8 mouse cellular contexts compared by ENCODE assay signal in the genomic region with DNA sequence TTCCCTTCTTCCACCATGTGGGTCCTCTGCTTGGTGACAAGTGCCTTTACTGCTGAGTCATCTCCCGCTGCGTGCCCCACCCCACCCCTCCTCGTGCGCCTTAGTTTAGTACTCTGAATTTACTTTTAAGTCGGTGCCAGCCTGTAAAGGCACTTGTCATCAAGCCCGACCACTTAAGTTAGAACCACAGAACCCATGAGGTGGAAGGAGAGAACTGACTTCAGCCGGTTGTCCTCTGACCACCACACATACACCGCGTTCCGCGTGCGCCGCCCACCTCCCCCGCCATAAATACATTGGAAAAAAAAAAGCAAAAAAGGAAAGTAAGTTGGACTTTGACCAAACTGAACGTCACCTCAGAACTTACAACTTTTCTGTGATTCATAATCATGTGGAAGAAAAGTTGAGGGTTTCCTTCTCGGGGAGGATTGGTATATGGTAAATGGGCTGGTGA. TPM values are rescaled to one million over a fixed set of nuclear protein-coding genes. Genes with fewer than 3 reads are reported as not detected.
DNase-seq lines count a peak whose midpoint lies in the region; ATAC-seq and TF ChIP-seq lines count a peak whose summit lies in the region.

No protein-coding gene starts in this region.

- H3K4me2 ChIP-seq in heart, embryonic 16.5 days (ENCODE audit: low read depth, low read length): peak overlapping the region; percentile 94
- H3K4me2 ChIP-seq in liver, embryonic 16.5 days (ENCODE audit: low read depth, low read length): peak overlapping the region; percentile 97
- H3K4me2 ChIP-seq in neural tube, embryonic 15.5 days: peak overlapping the region; percentile 95

- peak overlapping the region; percentile 74 for H3K9ac ChIP-seq in heart, embryonic 16.5 days (ENCODE audit: low read length)
- H3K9ac ChIP-seq in liver, embryonic 16.5 days (ENCODE audit: low read depth, low read length): peak overlapping the region; percentile 75
- no peak overlapping the region for H3K9ac ChIP-seq in neural tube, embryonic 15.5 days (replicated peaks)

- TF ChIP-seq POLR2A in kidney, adult 2 months (IDR thresholded peaks at IDR 0.05; ENCODE audit: low read depth, low read length): no peak
- TF ChIP-seq POLR2A in bone marrow macrophage, adult 2 months (IDR thresholded peaks at IDR 0.05; ENCODE audit: borderline replicate concordance, low read depth, low read length): no peak

- no peaks in the 10 kb centered on the region for H3K36me3 ChIP-seq in kidney, adult 2 months (ENCODE audit: control insufficient read depth, insufficient read depth, low read length)
- peaks cover 4% of the 10 kb centered on the region; the same call in 1 of the 2 replicates for H3K36me3 ChIP-seq in heart, embryonic 16.5 days (ENCODE audit: control insufficient read depth, insufficient read depth)
- H3K36me3 ChIP-seq in liver, embryonic 16.5 days (ENCODE audit: control insufficient read depth, insufficient read depth): no peaks in the 10 kb centered on the region
- 0 out of 2 replicates have a peak, but pooled peaks cover 5% of the 10 kb centered on the region for H3K36me3 ChIP-seq in neural tube, embryonic 15.5 days

- no peak for TF ChIP-seq CTCF in kidney, adult 2 months (conservative IDR thresholded peaks at IDR 0.05; ENCODE audit: insufficient read depth, insufficient read length, low read depth, low read length)
- no peak for TF ChIP-seq CTCF in bone marrow macrophage, adult 2 months (IDR thresholded peaks at IDR 0.05; ENCODE audit: low read depth, low read length)

- H3K4me3 ChIP-seq in kidney, adult 2 months (ENCODE audit: insufficient read depth, low read depth, low read length): peak overlapping the region; percentile 74
- H3K4me3 ChIP-seq in bone marrow macrophage, adult 2 months (ENCODE audit: insufficient read depth, low read length): peak overlapping the region; percentile 76
- H3K4me3 ChIP-seq in heart, embryonic 16.5 days (ENCODE audit: low read length): peak overlapping the region; percentile 67
- H3K4me3 ChIP-seq in liver, embryonic 16.5 days (ENCODE audit: low read depth, low read length): peak overlapping the region; percentile 78
- H3K4me3 ChIP-seq in neural tube, embryonic 15.5 days (replicated peaks): peak overlapping the region; percentile 48; the same call in 1 of the 2 replicates

- DNase-seq in kidney, adult 2 months: peak; percentile 41
- no peak for DNase-seq in kidney, postnatal 14 days
- no peak for DNase-seq in ovary, postnatal 10 days (ENCODE audit: low spot score)
- no peak for DNase-seq in testis, postnatal 10 days (ENCODE audit: low spot score)

- H3K27ac ChIP-seq in kidney, adult 2 months (ENCODE audit: insufficient read depth, low read depth, low read length): peak overlapping the region; percentile 72
- peak overlapping the region; percentile 82 for H3K27ac ChIP-seq in bone marrow macrophage, adult 2 months (ENCODE audit: insufficient read depth, low read depth, low read length)
- H3K27ac ChIP-seq in heart, embryonic 16.5 days (ENCODE audit: low read length): no peak overlapping the region
- peak overlapping the region; percentile 41 for H3K27ac ChIP-seq in liver, embryonic 16.5 days (ENCODE audit: low read length)
- H3K27ac ChIP-seq in neural tube, embryonic 15.5 days (replicated peaks): no peak overlapping the region

- H3K9me3 ChIP-seq in heart, embryonic 16.5 days (replicated peaks; ENCODE audit: control insufficient read depth, low read length): no peaks in the 10 kb centered on the region
- no peaks in the 10 kb centered on the region for H3K9me3 ChIP-seq in liver, embryonic 16.5 days (replicated peaks; ENCODE audit: control insufficient read depth, low read length)
- no peaks in the 10 kb centered on the region for H3K9me3 ChIP-seq in neural tube, embryonic 15.5 days (replicated peaks)

- H3K27me3 ChIP-seq in kidney, adult 2 months (replicated peaks; ENCODE audit: control insufficient read depth, insufficient read depth, low read length): no peaks in the 10 kb centered on the region
- peaks cover 6% of the 10 kb centered on the region for H3K27me3 ChIP-seq in heart, embryonic 16.5 days (ENCODE audit: control insufficient read depth, insufficient read depth, low read length)
- no peaks in the 10 kb centered on the region for H3K27me3 ChIP-seq in liver, embryonic 16.5 days (ENCODE audit: control insufficient read depth, insufficient read depth, low read depth, low read length)
- no peaks in the 10 kb centered on the region for H3K27me3 ChIP-seq in neural tube, embryonic 15.5 days (replicated peaks)

- 0 out of 2 replicates have a peak, but pooled peaks have one; percentile 42 for ATAC-seq in heart, embryonic 16.5 days (replicated peaks; ENCODE audit: extremely low read depth, insufficient read depth, low FRiP score)
- peak; percentile 68 for ATAC-seq in liver, embryonic 16.5 days (ENCODE audit: low read depth)
- no peak for ATAC-seq in neural tube, embryonic 15.5 days (ENCODE audit: low FRiP score)

- 31% methylated on average over 16 of the region's 16 CpGs for WGBS in kidney, adult 2 months
- WGBS in heart, embryonic 16.5 days: 15% methylated on average over 16 of the region's 16 CpGs
- WGBS in liver, embryonic 16.5 days (ENCODE audit: insufficient replicate concordance): 8% methylated on average over 16 of the region's 16 CpGs
- WGBS in neural tube, embryonic 15.5 days: 30% methylated on average over 16 of the region's 16 CpGs

- H3K4me1 ChIP-seq in kidney, adult 2 months (ENCODE audit: control insufficient read depth, insufficient read depth, low read length): peaks cover 31% of the 10 kb centered on the region; the same call in 1 of the 2 replicates
- H3K4me1 ChIP-seq in bone marrow macrophage, adult 2 months (ENCODE audit: control insufficient read depth, insufficient read depth, low read length): peaks cover 22% of the 10 kb centered on the region
- peaks cover 17% of the 10 kb centered on the region for H3K4me1 ChIP-seq in heart, embryonic 16.5 days (ENCODE audit: control insufficient read depth, insufficient read depth, low read length)
- peaks cover 31% of the 10 kb centered on the region for H3K4me1 ChIP-seq in liver, embryonic 16.5 days (ENCODE audit: control insufficient read depth, low read depth, low read length)
- H3K4me1 ChIP-seq in neural tube, embryonic 15.5 days: peaks cover 17% of the 10 kb centered on the region

RNA-seq across cellular contexts. Expression of a gene that starts 31.4 kb away (rescaled TPM):
- polyA plus RNA-seq in kidney, adult 2 months (2012; rRNA removed): 34.4 and 35.4 TPM in 2 replicates
- 30.8 and 37.1 TPM in 2 replicates for polyA plus RNA-seq in bone marrow macrophage, adult 2 months (2012; ENCODE audit: insufficient read depth, insufficient read length, missing spikeins)
- 8.3 and 9.6 TPM in 2 replicates for polyA plus RNA-seq in heart, embryonic 16.5 days (2015; fragmentation: Nextera tagmentation; extraction: Ambion mirVana)
- polyA plus RNA-seq in liver, embryonic 16.5 days (2015; fragmentation: Nextera tagmentation; extraction: Ambion mirVana): 7.2 and 8.0 TPM in 2 replicates
- 28.6 and 29.4 TPM in 2 replicates for polyA plus RNA-seq in neural tube, embryonic 15.5 days (2015; fragmentation: Nextera tagmentation; extraction: Ambion mirVana)

Comparison
In these comparisons a context has a peak if more than half of its experiments do, and no peak if none do; other contexts are left out.
1. H3K27ac ChIP-seq: peak in kidney, adult 2 months (single experiment), bone marrow macrophage, adult 2 months (single experiment) and liver, embryonic 16.5 days (single experiment); none in heart, embryonic 16.5 days (single experiment) and neural tube, embryonic 15.5 days (single experiment).
2. Peak in every context shown above with its lines, with median percentiles within 50 percentile points of each other: H3K4me3 ChIP-seq and H3K4me2 ChIP-seq.